Mouse (Mus musculus): ENCODE results near the gene Bcl9.

- TF ChIP-seq CTCF (IDR thresholded peaks at IDR 0.05; ENCODE audit: control insufficient read depth, insufficient read depth, insufficient replicate concordance, low read depth, low read length) = no peak
- TF ChIP-seq POLR2A (IDR thresholded peaks at IDR 0.05; ENCODE audit: control insufficient read depth, low read depth, low read length) = no peak
Observed at GRCm38 (mm10) chr3:97255706-97256339, 41.9 kb downstream of the Bcl9 start.
